Mouse (Mus musculus) midbrain, embryonic 16.5 days (tissue): Measurements from ENCODE around the gene Gm49321. TPM values are rescaled to one million over a fixed set of nuclear protein-coding genes. Genes with fewer than 3 reads are reported as not detected.

Experiments
- ATAC-seq: fragments of 200-750 bp; cut with Nextera tagmentation; 2 replicates; pipeline ENCODE4 v1.8.0; 2017; ENCODE audit warnings: moderate TSS enrichment
- H3K27ac ChIP-seq: fragments of 300-500 bp; sonication (generic); 2 replicates; pipeline ENCODE4 v1.5.1; 2014; ENCODE audit warnings: mild to moderate bottlenecking, low read length, mixed read lengths
- H3K27me3 ChIP-seq: fragments of 300-500 bp; sonication (generic); 2 replicates; pipeline ENCODE4 v1.6.1; 2014; ENCODE audit warnings: low read depth, low read length, mixed read lengths; ENCODE audit not compliant: control insufficient read depth, insufficient read depth
- H3K36me3 ChIP-seq: fragments of 300-500 bp; sonication (generic); 2 replicates; pipeline ENCODE4 v1.6.1; 2014; ENCODE audit warnings: mild to moderate bottlenecking, low read length, moderate library complexity, mixed read lengths; ENCODE audit not compliant: control insufficient read depth, insufficient read depth
- H3K4me1 ChIP-seq: fragments of 300-500 bp; sonication (generic); 2 replicates; pipeline ENCODE4 v1.6.1; 2014; ENCODE audit warnings: mild to moderate bottlenecking, low read length, mixed read lengths; ENCODE audit not compliant: control insufficient read depth, insufficient read depth
- H3K4me2 ChIP-seq: fragments of 300-500 bp; sonication (generic); 2 replicates; pipeline ENCODE4 v1.6.1; 2014; ENCODE audit warnings: mild to moderate bottlenecking, low read length, mixed read lengths
- H3K4me3 ChIP-seq: fragments of 300-500 bp; sonication (generic); 2 replicates; pipeline ENCODE4 v1.5.1; 2014; ENCODE audit warnings: low read depth, mild to moderate bottlenecking, low read length, moderate library complexity, mixed read lengths
- H3K9ac ChIP-seq: fragments of 300-500 bp; sonication (generic); 2 replicates; pipeline ENCODE4 v1.6.1; 2014; ENCODE audit warnings: low read depth, low read length, mixed read lengths
- H3K9me3 ChIP-seq: fragments of 300-500 bp; sonication (generic); replicated peaks from 2 replicates; pipeline ENCODE4 v1.6.1; 2014; ENCODE audit warnings: mild to moderate bottlenecking, low read length, mixed read lengths; ENCODE audit not compliant: control insufficient read depth, poor library complexity, severe bottlenecking
- WGBS: fragments of 180-500 bp; shearing (Covaris S2); extraction: QIAGEN DNeasy Blood & Tissue Kit; methylation state at CpG from one replicate; pipeline ENCODE4 v1.1.7; 2014; 5-methylcytosine and 5-hydroxymethylcytosine counted together
- polyA plus RNA-seq: library from polyadenylated mRNA; unstranded; fragments of >200 nt; fragmentation: Nextera tagmentation; extraction: Ambion mirVana; gene quantifications from 2 replicates; pipeline ENCODE4 v1.2.1, GENCODE M21; 2015

The Gm49321 gene
- polyA plus RNA-seq, 1 experiment from 2014 or later, result 21.2 TPM

DNA sequence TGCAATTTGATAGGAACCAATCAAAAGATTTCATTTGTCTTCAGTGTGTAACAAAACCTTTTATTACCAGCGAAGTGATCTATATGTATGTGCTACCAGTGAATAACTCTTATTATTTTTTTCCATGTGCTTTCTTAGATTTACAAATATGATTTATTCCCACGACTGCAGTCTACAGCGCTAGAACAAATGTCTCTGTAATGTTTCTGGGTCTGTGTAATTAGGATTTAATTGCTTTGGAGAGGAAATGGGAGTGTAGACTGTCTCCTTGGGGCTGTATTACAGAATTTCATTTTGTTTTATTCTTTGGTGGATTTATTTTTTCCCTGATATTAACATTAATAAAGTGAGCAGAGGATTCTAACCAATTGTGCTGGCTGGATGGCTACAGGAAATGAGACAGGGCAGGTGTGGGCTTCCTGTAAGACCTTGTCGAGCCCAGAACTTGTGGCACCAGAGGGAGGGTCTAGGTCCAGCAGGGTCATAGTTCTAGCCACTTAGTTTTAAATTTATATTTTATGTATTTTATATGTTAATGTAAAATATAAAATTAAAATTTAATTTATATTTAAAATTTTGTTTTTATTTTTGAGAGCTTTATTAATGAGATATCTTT is 51.0 kb downstream of the Gm49321 start:
- no peak overlapping the region for H3K27ac ChIP-seq
- H3K4me3 ChIP-seq, result no peak overlapping the region
- ATAC-seq, result no peak

DNA sequence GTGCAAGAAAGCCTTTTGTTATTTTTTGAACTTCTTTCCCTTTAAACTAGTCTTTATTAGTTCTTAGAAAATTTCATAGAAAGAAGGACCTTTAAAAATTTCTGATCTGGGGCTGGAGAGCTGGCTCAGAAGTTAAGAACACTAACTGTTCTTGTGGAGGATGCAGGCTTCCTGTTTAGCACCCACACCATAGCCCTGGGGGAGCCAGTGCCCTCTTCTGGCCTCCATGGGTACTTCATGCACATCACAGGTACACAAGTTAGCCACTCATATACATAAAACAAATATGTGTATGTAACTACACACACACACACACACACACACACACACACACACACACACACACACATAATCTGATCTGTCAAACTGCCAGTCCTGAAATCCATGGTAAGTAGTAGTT is 52.1 kb downstream of the Gm49321 start:
- Histone ChIP-seq H3K36me3 (peaks cover 8% of the 10 kb centered on the region), H3K9ac (no peak overlapping the region), H3K9me3 (no peaks in the 10 kb centered on the region), H3K27me3 (no peaks in the 10 kb centered on the region), H3K4me1 (no peaks in the 10 kb centered on the region), H3K27ac (no peak overlapping the region), H3K4me3 (no peak overlapping the region), H3K4me2 (no peak overlapping the region)
- no peak for ATAC-seq

More for the DNA sequence above, 51.0 kb downstream of the Gm49321 start:
- Histone ChIP-seq H3K36me3 (peaks cover 8% of the 10 kb centered on the region), H3K27me3 (no peaks in the 10 kb centered on the region), H3K4me1 (no peaks in the 10 kb centered on the region), H3K9ac (no peak overlapping the region), H3K4me2 (no peak overlapping the region), H3K9me3 (no peaks in the 10 kb centered on the region)
- 82% methylated on average over 4 of the region's 4 CpGs for WGBS

DNA sequence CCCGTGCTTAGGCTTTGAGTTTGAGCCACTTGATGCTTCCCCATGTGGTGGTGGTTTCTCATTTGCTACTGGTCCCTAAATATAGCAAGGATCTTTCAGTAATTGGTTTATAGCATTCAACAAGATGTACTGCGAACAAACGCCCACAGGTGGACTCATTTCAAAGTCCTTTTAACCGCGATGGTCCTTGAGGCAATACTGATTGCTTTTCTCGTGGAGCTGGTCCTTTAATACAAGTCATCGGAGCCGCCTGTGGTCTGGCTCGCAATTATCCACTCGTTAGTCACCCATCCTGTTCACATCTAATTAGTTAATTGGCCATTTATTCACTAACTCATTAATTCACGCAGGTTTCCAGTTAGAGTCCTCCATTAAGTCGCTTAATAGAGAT is 59.4 kb downstream of the Gm49321 start:
- no peak for ATAC-seq
- H3K27me3 ChIP-seq, result no peaks in the 10 kb centered on the region
- H3K4me1 ChIP-seq, result peaks cover 18% of the 10 kb centered on the region
- H3K9ac ChIP-seq, result peak overlapping the region; percentile 92
- H3K9me3 ChIP-seq, result no peaks in the 10 kb centered on the region
- peak overlapping the region; percentile 71 for H3K4me3 ChIP-seq
- H3K27ac ChIP-seq, result peak overlapping the region; percentile 88
- peak overlapping the region; percentile 81 for H3K4me2 ChIP-seq
- WGBS, result 37% methylated on average over 12 of the region's 12 CpGs
- H3K36me3 ChIP-seq, result no peaks in the 10 kb centered on the region

DNA sequence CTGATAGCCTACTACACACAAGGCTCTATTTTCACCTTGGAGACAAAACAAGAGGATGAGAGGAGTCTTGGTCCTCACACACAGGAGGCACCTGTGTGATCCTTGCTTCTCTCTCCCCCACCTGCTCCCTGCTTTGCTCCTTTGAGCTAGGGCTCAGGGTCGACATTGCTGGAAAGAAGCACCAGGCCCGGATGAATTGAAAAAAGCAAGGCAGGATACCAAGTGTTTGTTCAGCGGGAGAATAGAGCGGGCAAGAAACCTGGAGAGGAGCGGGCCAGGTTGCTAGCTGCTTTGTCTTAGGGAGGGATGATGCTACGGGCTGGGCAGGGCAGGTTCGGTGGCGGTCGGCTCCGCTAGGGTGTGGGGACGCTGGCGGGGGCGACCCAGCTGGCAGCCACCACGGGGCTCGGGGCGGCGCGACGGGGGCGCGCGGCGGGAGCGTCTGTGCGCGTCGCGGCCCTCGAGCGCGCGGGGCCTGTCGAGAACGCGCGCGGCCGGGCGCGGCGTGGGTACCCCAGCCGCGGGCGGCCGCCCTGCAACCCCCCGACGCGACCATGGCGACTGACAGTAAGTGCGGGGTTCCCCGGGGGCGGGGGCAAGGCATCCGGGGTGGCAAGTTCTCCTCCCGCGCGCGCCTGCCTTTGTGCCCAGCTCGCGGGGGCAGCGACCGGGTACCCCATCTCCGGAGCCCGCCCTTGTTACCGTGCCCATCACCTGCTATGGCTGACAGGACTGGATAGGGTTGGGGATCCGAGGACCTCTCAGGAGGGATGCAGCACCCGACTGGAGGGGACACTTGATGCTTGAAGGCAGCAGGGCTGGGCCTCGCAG is 60.1 kb downstream of the Gm49321 start, which contains the start of gene Syt16:
TSS of gene Syt16 (plus strand) at position 365 of the 831 bp plus-strand sequence.
- peak; percentile 85 for ATAC-seq
- H3K9ac ChIP-seq, result peak within 1 kb of the TSS; percentile 92
- peak within 1 kb of the TSS; percentile 88 for H3K27ac ChIP-seq
- no peaks in the 10 kb centered on the region for H3K9me3 ChIP-seq
- H3K4me3 ChIP-seq, result peak within 1 kb of the TSS; percentile 71
- WGBS, result under 1% methylated on average over 31 of the region's 67 CpGs
- H3K27me3 ChIP-seq, result no peaks in the 10 kb centered on the region
- H3K36me3 ChIP-seq, result no peaks in the 10 kb centered on the region
- peak within 1 kb of the TSS; percentile 81 for H3K4me2 ChIP-seq
- peaks cover 18% of the 10 kb centered on the region for H3K4me1 ChIP-seq

DNA sequence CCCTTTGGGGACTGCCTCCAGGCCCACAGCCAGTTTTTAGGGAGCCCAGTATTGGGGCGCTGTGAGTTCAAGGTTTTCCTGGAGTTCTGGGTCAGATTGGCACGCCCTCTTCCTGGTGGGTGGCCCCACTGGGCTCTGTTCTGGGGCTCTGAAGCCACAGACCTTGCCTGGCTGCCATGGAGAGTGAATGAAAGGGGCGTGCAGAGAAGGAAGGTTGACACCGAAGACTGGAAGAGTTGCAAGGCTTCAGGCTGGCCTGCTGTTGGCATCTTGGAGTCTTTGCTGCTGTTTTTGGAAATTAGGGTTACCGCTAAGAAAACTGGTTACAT is 60.6 kb downstream of the Gm49321 start:
- H3K27me3 ChIP-seq, result no peaks in the 10 kb centered on the region
- 26% methylated on average over 5 of the region's 5 CpGs for WGBS
- no peaks in the 10 kb centered on the region for H3K9me3 ChIP-seq
- H3K4me3 ChIP-seq, result peak overlapping the region; percentile 71
- H3K4me2 ChIP-seq, result peak overlapping the region; percentile 81
- H3K4me1 ChIP-seq, result peaks cover 18% of the 10 kb centered on the region
- no peak; the same call in 1 of the 2 replicates for ATAC-seq
- peak overlapping the region; percentile 92 for H3K9ac ChIP-seq
- H3K36me3 ChIP-seq, result no peaks in the 10 kb centered on the region
- H3K27ac ChIP-seq, result peak overlapping the region; percentile 88

DNA sequence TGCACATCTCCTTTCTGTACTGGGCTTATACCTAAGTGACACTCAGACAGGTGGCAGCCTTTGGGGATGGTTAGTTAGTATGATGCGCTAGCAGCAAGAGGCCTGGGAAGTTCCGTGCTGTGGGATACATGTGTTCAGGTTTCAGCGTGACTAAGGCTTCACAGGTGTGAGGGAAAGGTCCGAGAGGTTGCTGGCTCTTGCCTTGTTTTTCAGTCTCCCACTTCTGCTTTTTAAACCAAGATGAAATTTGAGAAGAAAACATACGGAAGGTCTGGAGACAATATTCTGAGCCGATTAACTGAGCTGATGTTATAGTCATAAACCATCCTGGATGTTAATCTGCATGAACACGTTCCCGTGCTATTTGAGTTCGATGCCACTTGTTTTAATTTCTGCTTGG is 65.0 kb downstream of the Gm49321 start:
- no peak overlapping the region for H3K4me2 ChIP-seq
- no peak overlapping the region for H3K27ac ChIP-seq
- no peak overlapping the region for H3K9ac ChIP-seq
- H3K4me1 ChIP-seq, result peaks cover 12% of the 10 kb centered on the region
- H3K27me3 ChIP-seq, result no peaks in the 10 kb centered on the region
- H3K36me3 ChIP-seq, result 0 out of 2 replicates have a peak, but pooled peaks cover 2% of the 10 kb centered on the region
- no peaks in the 10 kb centered on the region for H3K9me3 ChIP-seq
- H3K4me3 ChIP-seq, result no peak overlapping the region
- 93% methylated on average over 9 of the region's 9 CpGs for WGBS
- ATAC-seq, result no peak

DNA sequence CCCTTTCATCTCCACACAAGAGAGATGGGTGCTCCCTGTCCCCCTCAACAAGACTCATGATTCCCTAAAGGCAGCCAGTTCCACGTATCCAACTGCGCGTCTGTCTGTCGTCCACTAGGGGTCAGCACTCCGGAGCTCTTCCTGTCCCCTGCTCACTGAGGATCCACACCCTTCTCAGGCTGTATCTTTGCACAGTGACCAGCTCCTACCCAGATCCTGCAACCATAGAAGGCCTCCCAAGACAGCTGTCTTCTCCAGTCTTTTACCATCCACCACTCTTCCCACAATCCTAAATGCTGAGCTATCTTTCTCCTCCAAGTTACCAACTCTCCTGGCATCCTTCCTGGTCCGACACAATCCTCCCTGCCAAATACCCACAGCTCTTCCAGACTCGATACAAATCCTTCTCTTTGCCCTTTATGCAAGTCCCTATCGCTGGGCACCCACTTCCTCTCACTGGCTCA is 72.0 kb downstream of the Gm49321 start:
- Histone ChIP-seq H3K4me3 (no peak overlapping the region), H3K27me3 (no peaks in the 10 kb centered on the region), H3K9ac (no peak overlapping the region), H3K9me3 (no peaks in the 10 kb centered on the region), H3K36me3 (0 out of 2 replicates have a peak, but pooled peaks cover 2% of the 10 kb centered on the region), H3K4me1 (no peaks in the 10 kb centered on the region; the same call in 1 of the 2 replicates), H3K27ac (no peak overlapping the region), H3K4me2 (no peak overlapping the region)
- ATAC-seq, result 0 out of 2 replicates have a peak, but pooled peaks have one; percentile 43
- 26% methylated on average over 8 of the region's 8 CpGs for WGBS

DNA sequence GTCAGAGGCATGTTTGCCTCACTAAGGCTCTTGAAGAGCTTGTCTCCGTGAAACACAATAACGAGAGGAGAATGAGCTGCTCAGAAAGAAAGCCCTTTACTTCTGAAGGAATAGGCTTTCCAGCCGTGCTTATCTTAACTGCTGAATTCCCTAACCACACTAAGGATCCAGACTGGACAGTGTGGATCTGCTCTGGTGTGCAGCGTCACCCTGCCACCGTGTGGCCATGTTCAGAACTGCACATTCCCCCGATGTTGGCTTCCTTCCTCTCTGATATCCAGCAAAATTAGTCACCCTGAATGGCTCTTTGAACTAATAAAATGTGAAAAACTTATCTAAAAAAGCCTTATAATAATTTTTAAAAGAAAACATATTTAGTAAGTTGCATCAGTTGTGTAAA is 76.3 kb downstream of the Gm49321 start:
- Histone ChIP-seq H3K4me2 (no peak overlapping the region), H3K27ac (no peak overlapping the region), H3K9me3 (no peaks in the 10 kb centered on the region), H3K9ac (no peak overlapping the region), H3K4me1 (no peaks in the 10 kb centered on the region; the same call in 1 of the 2 replicates), H3K27me3 (no peaks in the 10 kb centered on the region; the same call in 1 of the 2 replicates), H3K4me3 (no peak overlapping the region), H3K36me3 (no peaks in the 10 kb centered on the region)
- peak; percentile 85; the same call in 1 of the 2 replicates for ATAC-seq
- 1% methylated on average over 6 of the region's 6 CpGs for WGBS

DNA sequence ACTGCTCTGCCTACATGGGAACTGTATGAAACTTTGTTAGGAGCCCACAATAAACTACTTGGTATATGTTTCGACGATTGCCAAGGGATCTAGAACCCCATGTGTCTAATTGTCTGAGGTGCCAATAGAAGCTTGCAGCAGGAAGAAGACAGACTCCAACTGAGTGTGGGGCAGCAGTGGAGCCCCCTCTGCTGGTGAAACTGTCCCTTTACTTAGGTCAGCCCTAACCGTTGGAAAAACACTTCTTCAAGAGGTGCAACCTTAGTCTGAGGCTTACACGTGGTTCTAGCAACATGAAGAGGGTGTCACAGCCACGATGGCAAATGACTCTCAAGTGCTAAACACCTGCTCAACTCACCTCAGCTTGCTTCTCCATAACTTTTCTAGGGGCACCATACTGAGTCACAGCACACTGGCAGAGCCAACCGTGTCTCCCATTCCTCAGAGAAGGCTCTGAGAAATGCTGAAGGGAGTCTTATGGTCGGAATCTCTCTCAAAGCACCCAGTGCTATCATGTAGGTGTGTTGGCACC is 77.4 kb downstream of the Gm49321 start:
- H3K27ac ChIP-seq, result no peak overlapping the region
- H3K4me1 ChIP-seq, result no peaks in the 10 kb centered on the region; the same call in 1 of the 2 replicates
- no peak overlapping the region for H3K9ac ChIP-seq
- H3K4me2 ChIP-seq, result no peak overlapping the region
- H3K27me3 ChIP-seq, result no peaks in the 10 kb centered on the region; the same call in 1 of the 2 replicates
- no peaks in the 10 kb centered on the region for H3K36me3 ChIP-seq
- H3K4me3 ChIP-seq, result no peak overlapping the region
- 61% methylated on average over 7 of the region's 7 CpGs for WGBS
- no peaks in the 10 kb centered on the region for H3K9me3 ChIP-seq
- ATAC-seq, result no peak
